ENCODE assay signal across 9 mouse cellular contexts in genomic region chr19:40365137-40365536, GRCm38 (mm10).
DNase-seq lines count a peak whose midpoint lies in the region; ATAC-seq and TF ChIP-seq lines count a peak whose summit lies in the region.
"Had no signal": no experiment of that assay in that cellular context is flagged by ENCODE, and none has a peak within 500 bp of the region (broad histone marks: within the 10 kb centered on the region; RNA-seq: fewer than 3 reads in every experiment).

No protein-coding gene starts in this region.

- H3K4me3 ChIP-seq in forebrain, embryonic 15.5 days = no peak overlapping the region
- H3K4me3 ChIP-seq in forebrain, embryonic 11.5 days (ENCODE audit: low read depth, low read length) = no peak overlapping the region
- no peak overlapping the region for H3K4me3 ChIP-seq in cortical plate, adult 2 months (ENCODE audit: insufficient read depth, low read length)
- H3K4me3 ChIP-seq: liver, embryonic 13.5 days had no signal

- no peak overlapping the region for H3K9ac ChIP-seq in forebrain, embryonic 15.5 days (replicated peaks)
- no peak overlapping the region for H3K9ac ChIP-seq in forebrain, embryonic 11.5 days (ENCODE audit: low read length)
- H3K9ac ChIP-seq: liver, embryonic 13.5 days had no signal

- intact Hi-C loops in left cerebral cortex, postnatal 4 days (cut with DNase I) = no loop called here
- intact Hi-C loops in left cerebral cortex, postnatal 36 days (cut with DNase I) = no loop called here

- H3K36me3 ChIP-seq in forebrain, embryonic 15.5 days = peaks cover 26% of the 10 kb centered on the region
- H3K36me3 ChIP-seq in forebrain, embryonic 11.5 days (ENCODE audit: control insufficient read depth, insufficient read depth, low read length) = no peaks in the 10 kb centered on the region; the same call in 1 of the 2 replicates

- DNase-seq in forebrain, embryonic 11.5 days (ENCODE audit: low spot score) = no peak
- peak; percentile 59 for DNase-seq in left cerebral cortex, postnatal 4 days
- no peak for DNase-seq in left cerebral cortex, postnatal 36 days (ENCODE audit: low spot score in 2 of 2)
- peak; percentile 60 to 67 for DNase-seq in lung, adult 18-20 months
- no peak for DNase-seq in embryo, embryonic 10 days (ENCODE audit: low spot score)
- no peak for DNase-seq in spleen, postnatal 4 days (ENCODE audit: low spot score in 2 of 2)
- DNase-seq: liver, embryonic 13.5 days had no signal

- 0 out of 2 replicates have a peak overlapping the region, but pooled peaks have one; percentile 1 for H3K27ac ChIP-seq in forebrain, embryonic 15.5 days (replicated peaks)
- H3K27ac ChIP-seq in forebrain, embryonic 11.5 days (ENCODE audit: low read depth, low read length) = no peak overlapping the region
- H3K27ac ChIP-seq in cortical plate, adult 2 months (ENCODE audit: insufficient read depth, low read length) = 0 out of 2 replicates have a peak overlapping the region, but pooled peaks have one; percentile 47
- H3K27ac ChIP-seq: liver, embryonic 13.5 days had no signal

- no peak for TF ChIP-seq POLR2A in cortical plate, adult 2 months (IDR thresholded peaks at IDR 0.05; ENCODE audit: extremely low read depth, insufficient read depth, low read length)

- H3K4me2 ChIP-seq in forebrain, embryonic 15.5 days (replicated peaks) = no peak overlapping the region
- H3K4me2 ChIP-seq in forebrain, embryonic 11.5 days (ENCODE audit: low read depth, low read length, severe bottlenecking) = no peak overlapping the region
- H3K4me2 ChIP-seq: liver, embryonic 13.5 days had no signal

- H3K9me3 ChIP-seq in forebrain, embryonic 15.5 days = no peaks in the 10 kb centered on the region
- peaks cover 4% of the 10 kb centered on the region; the same call in 1 of the 2 replicates for H3K9me3 ChIP-seq in forebrain, embryonic 11.5 days (ENCODE audit: control insufficient read depth, low read length)
- H3K9me3 ChIP-seq: liver, embryonic 13.5 days had no signal

- 76% methylated on average over 5 of the region's 5 CpGs for WGBS in forebrain, embryonic 15.5 days
- WGBS in forebrain, embryonic 11.5 days = 94% methylated on average over 5 of the region's 5 CpGs

- H3K4me1 ChIP-seq in forebrain, embryonic 15.5 days = peaks cover 36% of the 10 kb centered on the region
- no peaks in the 10 kb centered on the region; the same call in 1 of the 2 replicates for H3K4me1 ChIP-seq in forebrain, embryonic 11.5 days (replicated peaks; ENCODE audit: control insufficient read depth, insufficient read depth, low read length)
- H3K4me1 ChIP-seq in cortical plate, adult 2 months (ENCODE audit: control insufficient read depth, insufficient read depth, low read length) = peaks cover 14% of the 10 kb centered on the region

- ATAC-seq in forebrain, embryonic 15.5 days (replicated peaks) = no peak
- ATAC-seq in forebrain, embryonic 11.5 days (replicated peaks; ENCODE audit: low FRiP score) = no peak

- no peak for TF ChIP-seq CTCF in cortical plate, adult 2 months (IDR thresholded peaks at IDR 0.05; ENCODE audit: extremely low read depth, insufficient read depth, low read length)

- H3K27me3 ChIP-seq in forebrain, embryonic 15.5 days = no peaks in the 10 kb centered on the region
- no peaks in the 10 kb centered on the region for H3K27me3 ChIP-seq in forebrain, embryonic 11.5 days (ENCODE audit: control insufficient read depth, insufficient read depth, low read length)
- H3K27me3 ChIP-seq: liver, embryonic 13.5 days had no signal

Comparison
In these comparisons a context has a peak if more than half of its experiments do, and no peak if none do; other contexts are left out.
1. DNase-seq: peak in left cerebral cortex, postnatal 4 days (single experiment) and lung, adult 18-20 months (2 of 2); none in forebrain, embryonic 11.5 days (single experiment), left cerebral cortex, postnatal 36 days (0 of 2), embryo, embryonic 10 days (single experiment) and spleen, postnatal 4 days (0 of 2).